ENCODE assay signal across 9 mouse cellular contexts in genomic region chr9:35354652-35355130, GRCm38 (mm10).
DNase-seq lines count a peak whose midpoint lies in the region; ATAC-seq and TF ChIP-seq lines count a peak whose summit lies in the region.
"Had no signal": no experiment of that assay in that cellular context is flagged by ENCODE, and none has a peak within 500 bp of the region (broad histone marks: within the 10 kb centered on the region; RNA-seq: fewer than 3 reads in every experiment).

No protein-coding gene starts in this region.

- H3K4me2 ChIP-seq in heart, embryonic 15.5 days, result 0 out of 2 replicates have a peak overlapping the region, but pooled peaks have one; percentile 1
- H3K4me2 ChIP-seq in neural tube, embryonic 13.5 days, result no peak overlapping the region
- H3K4me2 ChIP-seq in intestine, embryonic 16.5 days (ENCODE audit: low read depth, low read length), result no peak overlapping the region
- H3K4me2 ChIP-seq in stomach, postnatal 0 days (replicated peaks; ENCODE audit: low read depth), result no peak overlapping the region

- no peaks in the 10 kb centered on the region for H3K9me3 ChIP-seq in heart, embryonic 15.5 days (replicated peaks)
- no peaks in the 10 kb centered on the region for H3K9me3 ChIP-seq in neural tube, embryonic 13.5 days
- no peaks in the 10 kb centered on the region for H3K9me3 ChIP-seq in intestine, embryonic 16.5 days (ENCODE audit: control insufficient read depth, low read length)
- H3K9me3 ChIP-seq in stomach, postnatal 0 days (ENCODE audit: control insufficient read depth, low read length), result no peaks in the 10 kb centered on the region

- TF ChIP-seq CTCF in stomach, postnatal 0 days (IDR thresholded peaks at IDR 0.05; ENCODE audit: low read depth), result no peak

- no peaks in the 10 kb centered on the region for H3K36me3 ChIP-seq in heart, embryonic 15.5 days
- no peaks in the 10 kb centered on the region for H3K36me3 ChIP-seq in neural tube, embryonic 13.5 days
- no peaks in the 10 kb centered on the region for H3K36me3 ChIP-seq in intestine, embryonic 16.5 days (ENCODE audit: control insufficient read depth, insufficient read depth, low read length)
- H3K36me3 ChIP-seq in stomach, postnatal 0 days (ENCODE audit: control insufficient read depth, insufficient read depth, low read length), result no peaks in the 10 kb centered on the region

- H3K27me3 ChIP-seq in heart, embryonic 15.5 days, result no peaks in the 10 kb centered on the region
- H3K27me3 ChIP-seq in neural tube, embryonic 13.5 days, result peaks cover 12% of the 10 kb centered on the region
- H3K27me3 ChIP-seq in intestine, embryonic 16.5 days (replicated peaks; ENCODE audit: control insufficient read depth, insufficient read depth, low read length), result no peaks in the 10 kb centered on the region
- no peaks in the 10 kb centered on the region for H3K27me3 ChIP-seq in stomach, postnatal 0 days (ENCODE audit: control insufficient read depth, insufficient read depth, low read length)

- DNase-seq in heart, postnatal 36 days, result no peak
- no peak for DNase-seq in neural tube, embryonic 10.5 days (ENCODE audit: extremely low spot score, low spot score)
- no peak for DNase-seq in stomach, postnatal 0 days (ENCODE audit: low spot score)
- DNase-seq in adrenal gland, postnatal 4 days (ENCODE audit: low spot score in 2 of 2), result no peak
- no peak for DNase-seq in left cerebral cortex, postnatal 25 days (ENCODE audit: low spot score in 2 of 2)

- 25% methylated on average over 7 of the region's 7 CpGs for WGBS in heart, embryonic 15.5 days
- 54% methylated on average over 7 of the region's 7 CpGs for WGBS in neural tube, embryonic 13.5 days
- 48% methylated on average over 7 of the region's 7 CpGs for WGBS in intestine, embryonic 16.5 days
- WGBS in stomach, postnatal 0 days, result 39% methylated on average over 7 of the region's 7 CpGs

- H3K9ac ChIP-seq in heart, embryonic 15.5 days, result no peak overlapping the region
- H3K9ac ChIP-seq in neural tube, embryonic 13.5 days, result no peak overlapping the region
- no peak overlapping the region for H3K9ac ChIP-seq in intestine, embryonic 16.5 days (ENCODE audit: low read depth, low read length)
- no peak overlapping the region for H3K9ac ChIP-seq in stomach, postnatal 0 days (ENCODE audit: low read length)

- no peak overlapping the region for H3K4me3 ChIP-seq in heart, embryonic 15.5 days
- no peak overlapping the region for H3K4me3 ChIP-seq in neural tube, embryonic 13.5 days
- no peak overlapping the region for H3K4me3 ChIP-seq in intestine, embryonic 16.5 days (ENCODE audit: low read length)
- no peak overlapping the region for H3K4me3 ChIP-seq in stomach, postnatal 0 days (ENCODE audit: low read depth, low read length)

- intact Hi-C loops in heart, postnatal 36 days (cut with DNase I), result no loop called here
- intact Hi-C loops in left cerebral cortex, postnatal 25 days (cut with DNase I), result no loop called here

- H3K27ac ChIP-seq in heart, embryonic 15.5 days, result no peak overlapping the region; the same call in 1 of the 2 replicates
- no peak overlapping the region for H3K27ac ChIP-seq in neural tube, embryonic 13.5 days (replicated peaks)
- H3K27ac ChIP-seq in intestine, embryonic 16.5 days (ENCODE audit: low read length), result no peak overlapping the region
- no peak overlapping the region for H3K27ac ChIP-seq in stomach, postnatal 0 days (replicated peaks)

- ATAC-seq in heart, embryonic 15.5 days (replicated peaks; ENCODE audit: insufficient number of reproducible peaks, insufficient read depth, low FRiP score, low read depth), result peak; percentile 70
- ATAC-seq in neural tube, embryonic 13.5 days (ENCODE audit: low read depth), result 0 out of 2 replicates have a peak, but pooled peaks have one; percentile 27
- ATAC-seq in intestine, embryonic 16.5 days, result peak; percentile 73
- 0 out of 2 replicates have a peak, but pooled peaks have one; percentile 45 for ATAC-seq in stomach, postnatal 0 days (ENCODE audit: low FRiP score, low TSS enrichment)
- ATAC-seq: CD4-positive, CD25-positive, alpha-beta regulatory T cell, adult 4 months had no signal

- no peak for TF ChIP-seq EP300 in stomach, postnatal 0 days (optimal IDR thresholded peaks at IDR 0.05)

- peaks cover 15% of the 10 kb centered on the region for H3K4me1 ChIP-seq in heart, embryonic 15.5 days (replicated peaks)
- H3K4me1 ChIP-seq in neural tube, embryonic 13.5 days (replicated peaks), result peaks cover 11% of the 10 kb centered on the region; the same call in 1 of the 2 replicates
- H3K4me1 ChIP-seq in intestine, embryonic 16.5 days (ENCODE audit: control insufficient read depth, insufficient read depth, low read length), result peaks cover under 1% of the 10 kb centered on the region
- H3K4me1 ChIP-seq in stomach, postnatal 0 days (replicated peaks; ENCODE audit: control insufficient read depth, insufficient read depth), result no peaks in the 10 kb centered on the region
